Mouse (Mus musculus) thymus, adult 2 months (tissue): ENCODE data around the gene Myh7.

ENCODE experiments used
- CTCF ChIP-seq: fragments of 200-500 bp; IDR thresholded peaks from 2 replicates; pipeline ENCODE4 v1.5.1; 2012; ENCODE audit warnings: mild to moderate bottlenecking, control low read depth, low read length, moderate library complexity, borderline replicate concordance; ENCODE audit not compliant: control insufficient read depth, poor library complexity, insufficient read depth; ENCODE audit errors: extremely low read depth
- POLR2A ChIP-seq: fragments of 200-500 bp; IDR thresholded peaks from 2 replicates; pipeline ENCODE4 v1.6.1; 2012; ENCODE audit warnings: mild to moderate bottlenecking, low read length, control low read depth, moderate library complexity; ENCODE audit not compliant: control insufficient read depth, poor library complexity, insufficient read depth; ENCODE audit errors: extremely low read depth

DNA sequence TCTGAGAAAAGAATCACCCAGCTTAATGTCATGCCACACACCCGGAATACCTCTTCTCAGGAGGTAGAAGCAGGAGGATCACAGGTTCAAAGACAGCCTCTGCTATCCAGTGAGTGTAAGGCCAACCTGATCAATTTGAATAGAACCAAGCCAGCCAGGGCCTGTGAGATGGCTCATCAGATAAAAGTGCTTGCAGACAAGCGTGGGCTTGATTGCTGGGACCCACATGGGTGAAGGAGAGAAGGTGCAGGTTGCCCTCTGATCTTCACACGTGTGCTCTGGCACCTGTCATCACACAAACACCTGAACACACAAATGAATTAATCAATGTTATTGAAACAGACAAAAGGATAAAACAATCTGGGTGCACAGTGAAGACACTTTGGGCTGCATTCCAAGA lies 12.1 kb upstream of the Myh7 start:
- TF ChIP-seq POLR2A (no peak), CTCF (no peak)
